In genomic region chr6:39347880-39348814, GRCm38 (mm10) we compare ENCODE assay signal across 9 mouse cellular contexts. TPM values are rescaled to one million over a fixed set of nuclear protein-coding genes. Genes with fewer than 3 reads are reported as not detected.
DNase-seq lines count a peak whose midpoint lies in the region; ATAC-seq and TF ChIP-seq lines count a peak whose summit lies in the region.
"Had no signal": no experiment of that assay in that cellular context is flagged by ENCODE, and none has a peak within 500 bp of the region (broad histone marks: within the 10 kb centered on the region; RNA-seq: fewer than 3 reads in every experiment).

No protein-coding gene starts in this region.

- no peak for DNase-seq in left cerebral cortex, adult 2 months (ENCODE audit: extremely low spot score in 1 of 2, low spot score in 2 of 2)
- no peak for DNase-seq in left cerebral cortex, adult 18-20 months (ENCODE audit: low spot score in 2 of 2)
- peak; percentile 59 for DNase-seq in embryo, embryonic 10 days (ENCODE audit: low spot score)
- no peak for DNase-seq in stomach, postnatal 0 days (ENCODE audit: low spot score)
- DNase-seq in right cerebral cortex, adult 18-20 months, result no peak
- no peak for DNase-seq in layer of hippocampus, postnatal 14 days (ENCODE audit: low spot score in 2 of 2)
- no peak for DNase-seq in frontal cortex, postnatal 10 days (ENCODE audit: low spot score in 2 of 2)

- no peaks in the 10 kb centered on the region for H3K9me3 ChIP-seq in hindbrain, embryonic 16.5 days (ENCODE audit: control insufficient read depth, low read length)
- no peaks in the 10 kb centered on the region for H3K9me3 ChIP-seq in stomach, postnatal 0 days (ENCODE audit: control insufficient read depth, low read length)

- no peak for TF ChIP-seq EP300 in stomach, postnatal 0 days (optimal IDR thresholded peaks at IDR 0.05)

- no peaks in the 10 kb centered on the region for H3K27me3 ChIP-seq in hindbrain, embryonic 16.5 days (replicated peaks; ENCODE audit: control insufficient read depth, insufficient read depth, low read length)
- H3K27me3 ChIP-seq in stomach, postnatal 0 days (ENCODE audit: control insufficient read depth, insufficient read depth, low read length), result no peaks in the 10 kb centered on the region

- WGBS in hindbrain, embryonic 16.5 days, result 20% methylated on average over 4 of the region's 4 CpGs
- WGBS in stomach, postnatal 0 days, result 65% methylated on average over 4 of the region's 4 CpGs

- intact Hi-C loops in left cerebral cortex, adult 2 months (cut with DNase I), result no loop called here

- no peak for ATAC-seq in hindbrain, embryonic 16.5 days
- no peak for ATAC-seq in stomach, postnatal 0 days (ENCODE audit: low FRiP score, low TSS enrichment)

- H3K4me2 ChIP-seq in hindbrain, embryonic 16.5 days (ENCODE audit: low read length), result no peak overlapping the region
- H3K4me2 ChIP-seq in stomach, postnatal 0 days (replicated peaks; ENCODE audit: low read depth), result no peak overlapping the region

- peaks cover 24% of the 10 kb centered on the region for H3K36me3 ChIP-seq in hindbrain, embryonic 16.5 days (ENCODE audit: control insufficient read depth, insufficient read depth, low read length)
- H3K36me3 ChIP-seq in stomach, postnatal 0 days (ENCODE audit: control insufficient read depth, insufficient read depth, low read length), result peaks cover 4% of the 10 kb centered on the region

- H3K4me3 ChIP-seq in left cerebral cortex, adult 2 months, result no peak overlapping the region
- no peak overlapping the region for H3K4me3 ChIP-seq in hindbrain, embryonic 16.5 days (ENCODE audit: low read length)
- no peak overlapping the region for H3K4me3 ChIP-seq in stomach, postnatal 0 days (ENCODE audit: low read depth, low read length)

- TF ChIP-seq CTCF in left cerebral cortex, adult 2 months (IDR thresholded peaks at IDR 0.05), result no peak; the same call in 1 of the 2 replicates
- TF ChIP-seq CTCF in stomach, postnatal 0 days (IDR thresholded peaks at IDR 0.05; ENCODE audit: low read depth), result peak; percentile 46

- peaks cover 7% of the 10 kb centered on the region for H3K4me1 ChIP-seq in hindbrain, embryonic 16.5 days (ENCODE audit: control insufficient read depth, insufficient read depth, low read depth, low read length)
- H3K4me1 ChIP-seq in stomach, postnatal 0 days (replicated peaks; ENCODE audit: control insufficient read depth, insufficient read depth), result no peaks in the 10 kb centered on the region

- H3K9ac ChIP-seq in hindbrain, embryonic 16.5 days (ENCODE audit: low read depth, low read length), result no peak overlapping the region
- no peak overlapping the region for H3K9ac ChIP-seq in stomach, postnatal 0 days (ENCODE audit: low read length)

- H3K27ac ChIP-seq in left cerebral cortex, adult 2 months, result peak overlapping the region; percentile 34; the same call in 1 of the 2 replicates
- H3K27ac ChIP-seq in hindbrain, embryonic 16.5 days (ENCODE audit: low read depth, low read length), result peak overlapping the region; percentile 57
- H3K27ac ChIP-seq in stomach, postnatal 0 days (replicated peaks), result no peak overlapping the region

RNA-seq across cellular contexts. Expression of gene Slc37a3, which starts 29.3 kb away (rescaled TPM):
- 10 to 100 TPM; 68.1 to 73.1 TPM for total RNA-seq in left cerebral cortex, adult 2 months (2021)
- total RNA-seq in left cerebral cortex, adult 18-20 months (2021), result 10 to 100 TPM; 65.9 to 71.6 TPM
- polyA plus RNA-seq in hindbrain, embryonic 16.5 days (2015; fragmentation: Nextera tagmentation; extraction: Ambion mirVana), result 57.9 and 60.1 TPM in 2 replicates
- polyA plus RNA-seq in stomach, postnatal 0 days (2015; fragmentation: Nextera tagmentation; extraction: Ambion mirVana), result 20.9 and 22.7 TPM in 2 replicates
- 10 to 100 TPM; 85.7 to 87.6 TPM for total RNA-seq in layer of hippocampus, postnatal 14 days (2021)

RNA-seq across cellular contexts. Expression of gene Rab19, which starts 32.8 kb away (rescaled TPM):
- total RNA-seq in left cerebral cortex, adult 2 months (2021), result not detected
- total RNA-seq in left cerebral cortex, adult 18-20 months (2021), result not detected
- 0.13 and 0.35 TPM in 2 replicates for polyA plus RNA-seq in hindbrain, embryonic 16.5 days (2015; fragmentation: Nextera tagmentation; extraction: Ambion mirVana)
- polyA plus RNA-seq in stomach, postnatal 0 days (2015; fragmentation: Nextera tagmentation; extraction: Ambion mirVana), result 5.1 and 5.4 TPM in 2 replicates
- under 1 TPM in 1 of 2 experiments, not detected in 1; 0.21 TPM for total RNA-seq in layer of hippocampus, postnatal 14 days (2021)
- total RNA-seq: left cerebral cortex, postnatal 10 days had no signal
